Mouse (Mus musculus): ENCODE results near the gene Igf1.

Gene Igf1

GRCm38 (mm10) chr10:87904324-87904723 is 46.3 kb downstream of the Igf1 start:
- DNase-seq = no peak

- no peak for DNase-seq
Measured at GRCm38 (mm10) chr10:87905087-87905486, 47.0 kb downstream of the Igf1 start.

GRCm38 (mm10) chr10:87906121-87906520 is 48.1 kb downstream of the Igf1 start:
- DNase-seq = no peak

GRCm38 (mm10) chr10:87906757-87907307 is 48.8 kb downstream of the Igf1 start:
- DNase-seq = no peak

GRCm38 (mm10) chr10:87913852-87914251 is 55.8 kb downstream of the Igf1 start:
- no peak for DNase-seq

GRCm38 (mm10) chr10:87914932-87915331 is 56.9 kb downstream of the Igf1 start:
- DNase-seq = no peak

- DNase-seq = no peak
Measured at GRCm38 (mm10) chr10:87915782-87916181, 57.7 kb downstream of the Igf1 start.

GRCm38 (mm10) chr10:87922263-87922662 is 64.2 kb downstream of the Igf1 start:
- no peak for DNase-seq

- DNase-seq = no peak
Measured at GRCm38 (mm10) chr10:87926564-87926963, 68.5 kb downstream of the Igf1 start.

GRCm38 (mm10) chr10:87927131-87927609 is 69.1 kb downstream of the Igf1 start:
- DNase-seq = peak; percentile 39

GRCm38 (mm10) chr10:87948192-87948591 is 90.1 kb downstream of the Igf1 start:
- DNase-seq = no peak

GRCm38 (mm10) chr10:87971536-87971935 is 113.5 kb downstream of the Igf1 start:
- DNase-seq = no peak

GRCm38 (mm10) chr10:87973911-87974631 is 116.0 kb downstream of the Igf1 start:
- DNase-seq = no peak

- no peak for DNase-seq
Measured at GRCm38 (mm10) chr10:87985375-87985774, 127.3 kb downstream of the Igf1 start.

- no peak for DNase-seq
Measured at GRCm38 (mm10) chr10:87986201-87986600, 128.1 kb downstream of the Igf1 start.

Measured in right cerebral cortex, postnatal 25 days (tissue).